Mouse (Mus musculus): Measurements from ENCODE around the gene Mbtps1.

The Mbtps1 gene

GRCm38 (mm10) chr8:119557821-119558602 is 523 bp downstream of the Mbtps1 start:
- DNase-seq = peak; percentile 81

GRCm38 (mm10) chr8:119557132-119557531 is 1.4 kb downstream of the Mbtps1 start:
- no peak for DNase-seq

- DNase-seq = no peak
Observed at GRCm38 (mm10) chr8:119555861-119556260, 2.7 kb downstream of the Mbtps1 start.

- no peak for DNase-seq
Observed at GRCm38 (mm10) chr8:119552967-119553366, 5.6 kb downstream of the Mbtps1 start.

- no peak for DNase-seq
Observed at GRCm38 (mm10) chr8:119548560-119549113, 9.9 kb downstream of the Mbtps1 start.

- DNase-seq = peak; percentile 16
Observed at GRCm38 (mm10) chr8:119547019-119547691, 11.4 kb downstream of the Mbtps1 start.

GRCm38 (mm10) chr8:119545791-119546190 is 12.7 kb downstream of the Mbtps1 start:
- no peak for DNase-seq

- DNase-seq = no peak
Observed at GRCm38 (mm10) chr8:119545180-119545579, 13.4 kb downstream of the Mbtps1 start.

- no peak for DNase-seq
Observed at GRCm38 (mm10) chr8:119544606-119545005, 13.9 kb downstream of the Mbtps1 start.

- DNase-seq = no peak
Observed at GRCm38 (mm10) chr8:119531973-119532372, 26.6 kb downstream of the Mbtps1 start.

GRCm38 (mm10) chr8:119531397-119531796 is 27.1 kb downstream of the Mbtps1 start:
- no peak for DNase-seq

GRCm38 (mm10) chr8:119530937-119531336 is 27.6 kb downstream of the Mbtps1 start:
- no peak for DNase-seq

- DNase-seq = no peak
Observed at GRCm38 (mm10) chr8:119528762-119529161, 29.8 kb downstream of the Mbtps1 start.

- no peak for DNase-seq
Observed at GRCm38 (mm10) chr8:119520102-119520501, 38.4 kb downstream of the Mbtps1 start.

- DNase-seq = no peak
Observed at GRCm38 (mm10) chr8:119516674-119517073, 41.9 kb downstream of the Mbtps1 start.

GRCm38 (mm10) chr8:119515767-119516166 is 42.8 kb downstream of the Mbtps1 start:
- DNase-seq = no peak

GRCm38 (mm10) chr8:119514940-119515339 is 43.6 kb downstream of the Mbtps1 start:
- DNase-seq = no peak

GRCm38 (mm10) chr8:119513405-119513804 is 45.1 kb downstream of the Mbtps1 start:
- DNase-seq = peak; percentile 11

- no peak for DNase-seq
Observed at GRCm38 (mm10) chr8:119511722-119512121, 46.8 kb downstream of the Mbtps1 start.

GRCm38 (mm10) chr8:119510471-119510870 is 48.1 kb downstream of the Mbtps1 start:
- no peak for DNase-seq

GRCm38 (mm10) chr8:119506106-119506505 is 52.4 kb downstream of the Mbtps1 start:
- no peak for DNase-seq

GRCm38 (mm10) chr8:119505488-119505887 is 53.0 kb downstream of the Mbtps1 start:
- DNase-seq = no peak

- DNase-seq = no peak
Observed at GRCm38 (mm10) chr8:119503191-119503767, 55.3 kb downstream of the Mbtps1 start.

- no peak for DNase-seq
Observed at GRCm38 (mm10) chr8:119502111-119502510, 56.4 kb downstream of the Mbtps1 start.
